Mouse (Mus musculus) mesoderm, embryonic 11.5 days (tissue): ENCODE measurements around the gene Nhej1.

Experiments
- DNase-seq: peaks from one replicate; pipeline ENCODE4 v3.0.0-alpha.2; 2012; ENCODE audit warnings: low read depth, low spot score

Nhej1 gene

GRCm38 (mm10) chr1:74936221-74936830 lies 188.7 kb downstream of the Nhej1 start:
- no peak for DNase-seq

GRCm38 (mm10) chr1:74935402-74935801 lies 189.6 kb downstream of the Nhej1 start, which contains the start of gene Cfap65:
TSS of gene Cfap65 (minus strand) at chr1:74935599.
- no peak for DNase-seq

- DNase-seq: no peak
These were observed 197.2 kb downstream of the Nhej1 start for GRCm38 (mm10) chr1:74927621-74928296.

GRCm38 (mm10) chr1:74926721-74927120 lies 198.3 kb downstream of the Nhej1 start:
- no peak for DNase-seq

GRCm38 (mm10) chr1:74924464-74924863 lies 200.5 kb downstream of the Nhej1 start:
- no peak for DNase-seq
